Mouse (Mus musculus): ENCODE measurements at regions not wholly inside any gene's neighbourhood (a gene's known extent, or its start where the extent isn't known, plus 50 kb on each side); places are given as distances from the start of the nearest gene placed in this dataset.
A peak's percentile ranks its signal among the peaks of the same experiment; 100 is the strongest.

GRCm38 (mm10) chr13:24527812-24528531, 54.0 kb upstream of the Ripor2 start:
- DNase-seq (ENCODE audit: low spot score in 2 of 2), result peak in 1 of 2 experiments; percentile 18

All from layer of hippocampus, postnatal 10 days (tissue).